Mouse (Mus musculus): ENCODE data around the gene Sbf1. TPM values are rescaled to one million over a fixed set of nuclear protein-coding genes. Genes with fewer than 3 reads are reported as not detected.

Sbf1 gene
- polyA plus RNA-seq, 1 experiment from 2014 or later, result 38.3 TPM

DNA sequence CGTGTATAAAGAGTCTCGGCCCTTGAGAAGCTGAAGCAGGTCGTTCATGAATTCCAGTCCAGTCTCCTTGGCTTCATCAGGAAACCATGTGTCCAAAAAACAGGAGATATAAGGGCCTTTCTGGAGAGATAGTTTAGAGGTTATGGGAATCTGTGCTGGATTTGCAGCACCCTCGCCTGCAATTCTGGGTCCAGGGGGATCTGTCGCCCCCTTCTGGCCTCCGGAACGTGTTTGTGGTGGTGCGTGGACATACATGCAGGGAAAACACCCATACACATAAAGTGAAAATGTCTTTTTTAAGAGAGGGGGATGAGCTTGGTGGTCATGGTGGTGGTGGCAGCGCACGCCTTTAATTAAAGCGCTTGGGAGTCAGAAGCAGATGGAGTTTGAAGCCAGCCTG, 1.0 kb upstream of the Sbf1 start:
- Histone ChIP-seq H3K27me3 (replicated peaks) (peaks cover 6% of the 10 kb centered on the region), H3K4me1 (peaks cover 30% of the 10 kb centered on the region), H3K36me3 (no peaks in the 10 kb centered on the region), H3K4me3 (no peak overlapping the region), H3K27ac (replicated peaks) (no peak overlapping the region), H3K4me2 (no peak overlapping the region), H3K9ac (no peak overlapping the region), H3K9me3 (no peaks in the 10 kb centered on the region)
- 60% methylated on average over 11 of the region's 11 CpGs for whole genome bisulfite sequencing
- no peak for ATAC-seq (ENCODE audit: extremely low read depth, insufficient number of reproducible peaks, low FRiP score, low TSS enrichment)

DNA sequence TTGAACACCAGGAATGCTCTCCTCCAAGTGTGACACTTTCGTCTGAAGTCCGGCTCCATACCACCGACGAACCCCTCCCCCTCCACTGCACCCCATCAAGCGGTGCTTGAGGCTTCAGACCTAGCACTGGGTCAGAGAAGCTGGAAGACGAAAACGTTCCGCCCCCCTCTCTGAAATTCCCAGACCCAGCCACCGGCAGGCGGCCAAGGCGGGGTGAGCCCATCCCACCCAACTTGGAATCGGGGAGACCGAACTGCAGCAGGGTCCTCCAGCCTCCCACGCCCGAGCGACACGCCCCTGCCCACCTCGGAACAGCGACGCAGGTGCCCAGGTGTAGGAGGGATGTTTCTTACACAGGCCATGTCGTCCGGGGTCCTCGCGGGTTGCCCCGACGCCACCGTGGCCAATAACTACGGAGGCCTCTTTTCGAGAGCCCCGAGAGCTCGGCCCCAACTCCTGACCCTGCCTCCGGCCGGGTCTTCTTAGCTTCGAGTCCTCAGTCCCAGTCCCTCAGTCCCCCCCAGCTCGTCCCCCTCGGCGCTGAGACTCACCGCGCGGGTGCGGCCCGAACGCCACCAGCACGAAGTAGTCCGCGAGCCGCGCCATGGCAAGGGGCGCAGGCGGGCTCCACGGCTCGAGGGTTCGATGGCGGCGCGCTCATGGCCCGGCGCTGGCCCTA, 461 bp downstream of the Sbf1 start:
- Histone ChIP-seq H3K4me3 (peak overlapping the region; percentile 75), H3K4me1 (peaks cover 44% of the 10 kb centered on the region), H3K27me3 (replicated peaks) (no peaks in the 10 kb centered on the region), H3K9ac (peak overlapping the region; percentile 95), H3K27ac (replicated peaks) (peak overlapping the region; percentile 55), H3K36me3 (no peaks in the 10 kb centered on the region), H3K9me3 (no peaks in the 10 kb centered on the region), H3K4me2 (peak overlapping the region; percentile 91)
- no peak for ATAC-seq (ENCODE audit: extremely low read depth, insufficient number of reproducible peaks, low FRiP score, low TSS enrichment)
- WGBS, result under 1% methylated on average over 57 of the region's 58 CpGs

DNA sequence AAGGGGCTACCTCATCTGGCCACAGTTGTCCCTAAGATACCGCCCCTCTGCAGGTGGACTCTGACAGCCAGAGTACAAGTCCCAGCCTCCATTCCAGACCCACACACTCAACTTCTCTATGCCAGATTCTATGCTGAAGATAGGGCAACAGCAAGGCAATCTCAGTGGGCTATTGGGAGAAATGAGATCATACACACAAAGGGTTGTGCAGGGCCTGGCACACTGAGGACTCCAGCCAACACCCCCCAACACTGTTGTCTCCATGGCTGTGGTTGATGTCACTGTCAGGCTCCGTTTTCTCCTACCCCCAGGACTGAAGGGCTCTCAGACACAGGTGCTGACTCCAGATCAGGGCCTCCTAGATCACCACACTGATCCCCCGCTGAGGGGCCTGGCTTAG, 1.0 kb downstream of the Sbf1 start:
- H3K36me3 ChIP-seq, result no peaks in the 10 kb centered on the region
- no peak overlapping the region for H3K27ac ChIP-seq (replicated peaks)
- H3K9me3 ChIP-seq, result no peaks in the 10 kb centered on the region
- WGBS, result 29% methylated on average over 3 of the region's 3 CpGs
- peak overlapping the region; percentile 75 for H3K4me3 ChIP-seq
- peak overlapping the region; percentile 95 for H3K9ac ChIP-seq
- H3K27me3 ChIP-seq (replicated peaks), result no peaks in the 10 kb centered on the region
- peak overlapping the region; percentile 91 for H3K4me2 ChIP-seq
- peaks cover 49% of the 10 kb centered on the region for H3K4me1 ChIP-seq
- no peak for ATAC-seq (ENCODE audit: extremely low read depth, insufficient number of reproducible peaks, low FRiP score, low TSS enrichment)

DNA sequence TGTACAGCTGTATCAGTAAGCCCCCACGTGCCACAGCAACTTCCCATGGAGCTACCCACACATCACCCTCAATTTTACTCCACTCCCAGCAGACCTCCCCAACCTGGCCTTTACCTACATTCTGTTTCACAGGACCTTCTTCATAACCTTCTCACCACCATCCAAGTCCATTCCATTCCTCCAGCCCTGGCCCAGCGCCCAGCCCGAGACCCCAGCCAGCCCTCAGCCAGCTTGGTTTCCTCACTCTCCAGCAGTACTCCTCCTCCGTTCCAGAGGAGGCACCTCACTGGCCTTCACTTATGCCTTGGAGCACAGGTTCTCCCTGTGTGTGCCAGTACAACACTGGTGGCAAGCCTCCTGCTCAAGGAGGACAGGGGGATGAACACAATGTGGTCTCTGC, 1.8 kb downstream of the Sbf1 start:
- Histone ChIP-seq H3K9ac (peak overlapping the region; percentile 95), H3K27me3 (replicated peaks) (no peaks in the 10 kb centered on the region), H3K4me2 (peak overlapping the region; percentile 91), H3K4me1 (peaks cover 56% of the 10 kb centered on the region), H3K4me3 (peak overlapping the region; percentile 75; the same call in 1 of the 2 replicates), H3K27ac (replicated peaks) (no peak overlapping the region), H3K36me3 (no peaks in the 10 kb centered on the region), H3K9me3 (no peaks in the 10 kb centered on the region)
- ATAC-seq (ENCODE audit: extremely low read depth, insufficient number of reproducible peaks, low FRiP score, low TSS enrichment), result no peak
- 76% methylated on average over 4 of the region's 4 CpGs for WGBS

DNA sequence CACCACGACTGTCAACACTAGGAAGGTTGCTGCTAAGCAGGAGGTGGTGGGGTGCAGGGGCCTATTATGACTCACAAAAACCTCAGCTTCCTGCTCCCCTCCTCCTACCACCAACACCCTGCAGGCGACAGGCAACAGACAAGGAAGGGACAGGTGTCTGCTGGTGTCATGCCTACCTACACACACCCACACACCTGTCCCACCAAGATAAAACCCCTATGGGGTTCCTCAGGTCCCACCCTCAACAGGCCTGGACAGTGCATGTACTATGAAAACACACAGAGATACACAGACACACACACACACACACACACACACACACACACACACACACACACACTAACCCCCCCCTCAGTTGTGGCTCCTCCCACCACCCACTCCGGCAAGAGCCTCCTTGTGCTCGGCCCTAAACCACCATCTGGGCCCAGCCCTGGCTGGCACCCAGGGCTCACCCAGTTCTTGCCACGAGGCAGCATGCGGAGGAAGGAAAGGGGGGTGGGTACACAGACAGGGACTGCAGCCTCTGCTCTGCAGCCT, 5.1 kb downstream of the Sbf1 start:
- peaks cover 57% of the 10 kb centered on the region for H3K4me1 ChIP-seq
- H3K36me3 ChIP-seq, result peaks cover 29% of the 10 kb centered on the region
- no peak overlapping the region for H3K27ac ChIP-seq (replicated peaks)
- H3K4me2 ChIP-seq, result no peak overlapping the region
- H3K4me3 ChIP-seq, result no peak overlapping the region
- H3K27me3 ChIP-seq (replicated peaks), result no peaks in the 10 kb centered on the region
- H3K9me3 ChIP-seq, result no peaks in the 10 kb centered on the region
- WGBS, result 64% methylated on average over 5 of the region's 6 CpGs
- ATAC-seq (ENCODE audit: extremely low read depth, insufficient number of reproducible peaks, low FRiP score, low TSS enrichment), result no peak
- H3K9ac ChIP-seq, result no peak overlapping the region

DNA sequence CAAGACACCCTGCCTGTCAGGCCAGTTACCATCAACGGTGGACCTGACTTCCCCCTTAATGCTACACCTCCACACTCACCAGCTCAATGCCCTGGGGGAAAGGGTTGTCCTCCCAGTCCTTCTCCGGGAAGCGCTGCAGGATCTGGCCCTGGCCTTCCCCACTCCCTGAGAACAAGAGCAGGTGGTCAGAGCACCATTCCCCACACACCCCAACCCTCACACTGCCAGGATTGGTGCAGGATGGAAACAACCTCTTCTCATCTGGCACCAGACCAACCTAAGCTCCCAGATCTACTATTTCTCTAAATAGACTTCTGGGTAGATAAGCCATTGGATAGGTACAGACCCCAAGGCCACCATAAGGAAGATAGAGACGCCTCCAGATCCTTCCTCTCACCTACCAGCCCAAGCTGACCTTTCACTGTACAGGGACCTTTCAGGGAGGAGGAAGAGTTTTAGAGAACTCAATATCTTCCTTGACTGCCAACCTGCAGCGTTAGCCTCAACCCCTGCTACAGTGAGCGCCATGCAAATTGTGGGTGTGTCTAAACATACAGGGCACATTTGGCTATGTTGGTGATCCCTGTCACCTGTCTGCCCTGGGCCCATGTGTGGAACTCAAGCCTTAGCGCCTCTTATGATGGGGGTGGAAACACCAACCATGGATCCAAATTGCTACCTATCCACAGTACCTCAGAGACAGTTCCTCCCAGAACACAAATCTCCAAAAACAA, 6.5 kb downstream of the Sbf1 start:
- no peak overlapping the region for H3K27ac ChIP-seq (replicated peaks)
- H3K36me3 ChIP-seq, result peaks cover 44% of the 10 kb centered on the region
- H3K9ac ChIP-seq, result no peak overlapping the region
- H3K9me3 ChIP-seq, result no peaks in the 10 kb centered on the region
- H3K27me3 ChIP-seq (replicated peaks), result no peaks in the 10 kb centered on the region
- no peak overlapping the region for H3K4me3 ChIP-seq
- no peak for ATAC-seq (ENCODE audit: extremely low read depth, insufficient number of reproducible peaks, low FRiP score, low TSS enrichment)
- 83% methylated on average over 7 of the region's 7 CpGs for WGBS
- peaks cover 49% of the 10 kb centered on the region for H3K4me1 ChIP-seq
- H3K4me2 ChIP-seq, result no peak overlapping the region

DNA sequence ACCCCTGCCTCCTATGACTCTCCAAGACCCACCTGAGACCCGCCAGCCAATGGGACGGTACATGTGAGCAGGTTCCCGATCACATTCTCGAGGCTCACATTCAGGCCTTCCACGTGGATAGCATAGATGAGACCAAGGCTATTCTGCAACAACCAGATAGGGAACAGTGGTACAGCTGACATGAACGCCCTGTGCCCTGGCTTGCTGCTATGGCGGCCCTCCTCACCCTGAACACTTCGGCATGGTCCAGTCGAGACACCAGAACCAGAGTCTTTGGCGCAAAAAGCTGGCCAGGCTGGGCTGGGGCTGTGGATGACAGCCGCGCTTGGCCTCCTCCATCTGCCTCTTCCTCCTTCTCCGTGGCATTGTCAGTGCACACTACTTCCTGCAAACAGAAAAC, 7.7 kb downstream of the Sbf1 start:
- H3K27me3 ChIP-seq (replicated peaks), result no peaks in the 10 kb centered on the region
- WGBS, result 87% methylated on average over 13 of the region's 13 CpGs
- no peak for ATAC-seq (ENCODE audit: extremely low read depth, insufficient number of reproducible peaks, low FRiP score, low TSS enrichment)
- no peak overlapping the region for H3K4me2 ChIP-seq
- H3K4me3 ChIP-seq, result no peak overlapping the region
- no peak overlapping the region for H3K9ac ChIP-seq
- no peak overlapping the region for H3K27ac ChIP-seq (replicated peaks)
- H3K9me3 ChIP-seq, result no peaks in the 10 kb centered on the region
- peaks cover 55% of the 10 kb centered on the region for H3K36me3 ChIP-seq
- peaks cover 38% of the 10 kb centered on the region for H3K4me1 ChIP-seq

DNA sequence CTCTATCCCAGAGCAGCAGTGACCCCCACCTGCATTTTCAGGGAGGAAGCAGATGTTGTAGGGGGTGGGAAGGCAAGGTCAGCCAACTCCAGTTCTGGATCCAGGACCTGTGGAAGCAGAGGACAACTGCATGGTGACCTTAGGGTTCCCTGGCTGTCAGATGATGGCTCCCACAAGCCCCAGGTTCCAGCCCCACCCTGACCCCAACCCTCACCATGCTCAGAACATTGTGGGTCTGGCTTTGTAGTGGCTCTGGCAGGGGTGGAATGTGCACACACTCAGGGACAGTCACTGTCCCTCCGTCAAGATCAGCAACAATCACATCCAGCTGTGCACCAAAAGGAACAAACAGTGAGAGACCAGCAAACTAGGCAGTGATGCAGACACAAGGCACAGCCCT, 9.1 kb downstream of the Sbf1 start:
- ATAC-seq (ENCODE audit: extremely low read depth, insufficient number of reproducible peaks, low FRiP score, low TSS enrichment), result no peak
- Histone ChIP-seq H3K9me3 (no peaks in the 10 kb centered on the region), H3K27ac (replicated peaks) (no peak overlapping the region), H3K4me2 (no peak overlapping the region), H3K9ac (no peak overlapping the region), H3K4me3 (no peak overlapping the region), H3K36me3 (peaks cover 70% of the 10 kb centered on the region), H3K27me3 (replicated peaks) (no peaks in the 10 kb centered on the region), H3K4me1 (peaks cover 31% of the 10 kb centered on the region)
- 87% methylated on average over 1 of the region's 1 CpGs for WGBS

DNA sequence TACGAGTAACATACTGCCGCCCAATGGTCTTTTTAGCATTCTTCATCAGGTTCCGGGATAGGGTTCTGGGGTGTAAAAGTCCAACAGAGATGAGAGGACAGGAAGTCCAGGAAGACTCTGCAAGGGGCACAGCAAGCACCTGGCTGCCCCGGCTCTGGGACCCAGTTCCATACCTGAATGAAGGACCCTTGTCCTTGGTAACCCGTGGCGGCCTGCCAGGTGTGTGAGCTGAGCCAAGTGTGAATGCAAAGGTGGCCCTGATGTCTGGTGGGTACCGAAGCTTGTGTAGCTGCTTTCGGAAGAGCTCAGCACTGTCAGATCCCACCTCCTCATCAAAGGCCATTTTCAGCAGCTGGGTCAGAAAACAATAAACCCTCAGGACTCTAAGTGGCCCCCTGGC, 14.5 kb downstream of the Sbf1 start:
- 93% methylated on average over 8 of the region's 8 CpGs for WGBS
- no peak overlapping the region for H3K4me3 ChIP-seq
- H3K27ac ChIP-seq (replicated peaks), result no peak overlapping the region
- no peaks in the 10 kb centered on the region for H3K27me3 ChIP-seq (replicated peaks)
- no peak overlapping the region for H3K4me2 ChIP-seq
- ATAC-seq (ENCODE audit: extremely low read depth, insufficient number of reproducible peaks, low FRiP score, low TSS enrichment), result no peak
- H3K4me1 ChIP-seq, result peaks cover 10% of the 10 kb centered on the region
- no peak overlapping the region for H3K9ac ChIP-seq
- no peaks in the 10 kb centered on the region for H3K9me3 ChIP-seq
- H3K36me3 ChIP-seq, result peaks cover 95% of the 10 kb centered on the region

DNA sequence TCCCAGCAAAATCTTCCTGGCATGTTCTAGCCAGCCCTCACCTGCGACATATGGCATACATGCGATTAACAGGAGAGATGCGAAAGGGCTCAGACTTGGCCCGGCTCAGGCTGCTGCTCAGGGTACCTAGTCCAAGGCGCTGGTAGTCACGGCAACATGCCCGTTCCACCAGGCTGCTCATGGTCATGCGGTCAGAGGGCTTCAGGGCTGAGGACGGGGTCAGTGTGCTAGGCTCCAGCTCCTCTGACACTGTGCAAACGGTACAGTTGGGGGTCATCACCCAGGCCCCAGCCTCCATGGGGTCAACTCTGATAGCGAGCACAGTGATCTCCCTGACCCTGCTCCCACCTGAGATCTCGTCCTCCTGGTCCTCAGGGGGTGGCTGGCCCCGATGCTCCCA, 14.9 kb downstream of the Sbf1 start:
- Histone ChIP-seq H3K27ac (replicated peaks) (no peak overlapping the region), H3K4me3 (no peak overlapping the region), H3K9ac (no peak overlapping the region), H3K36me3 (peaks cover 95% of the 10 kb centered on the region), H3K4me1 (peaks cover 10% of the 10 kb centered on the region), H3K27me3 (replicated peaks) (no peaks in the 10 kb centered on the region), H3K9me3 (no peaks in the 10 kb centered on the region), H3K4me2 (no peak overlapping the region)
- 92% methylated on average over 13 of the region's 13 CpGs for WGBS
- ATAC-seq (ENCODE audit: extremely low read depth, insufficient number of reproducible peaks, low FRiP score, low TSS enrichment), result no peak

DNA sequence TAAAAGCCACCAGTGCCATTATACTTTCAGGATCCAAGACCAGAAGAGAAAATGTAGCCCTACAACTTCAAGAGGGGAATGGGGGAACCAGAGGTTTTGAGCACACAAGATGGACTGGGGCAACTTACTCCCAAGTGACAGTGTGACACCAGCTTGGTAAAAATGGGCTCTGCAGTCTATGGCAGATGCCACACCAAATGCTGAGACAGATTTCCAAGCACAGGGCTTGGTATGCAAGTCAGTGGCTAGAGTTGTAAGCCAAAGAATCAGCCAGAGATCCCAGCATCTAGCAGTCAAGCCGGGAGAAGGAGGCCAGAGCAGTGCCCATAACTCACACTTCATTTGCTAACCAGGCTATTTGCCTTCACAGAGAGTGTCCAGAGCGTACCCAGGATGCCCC, 17.4 kb downstream of the Sbf1 start:
- Histone ChIP-seq H3K9ac (no peak overlapping the region), H3K27me3 (replicated peaks) (no peaks in the 10 kb centered on the region), H3K27ac (replicated peaks) (no peak overlapping the region), H3K4me1 (peaks cover 10% of the 10 kb centered on the region), H3K4me2 (no peak overlapping the region), H3K36me3 (peaks cover 95% of the 10 kb centered on the region), H3K9me3 (no peaks in the 10 kb centered on the region), H3K4me3 (no peak overlapping the region)
- WGBS, result 80% methylated on average over 2 of the region's 2 CpGs
- ATAC-seq (ENCODE audit: extremely low read depth, insufficient number of reproducible peaks, low FRiP score, low TSS enrichment), result no peak

DNA sequence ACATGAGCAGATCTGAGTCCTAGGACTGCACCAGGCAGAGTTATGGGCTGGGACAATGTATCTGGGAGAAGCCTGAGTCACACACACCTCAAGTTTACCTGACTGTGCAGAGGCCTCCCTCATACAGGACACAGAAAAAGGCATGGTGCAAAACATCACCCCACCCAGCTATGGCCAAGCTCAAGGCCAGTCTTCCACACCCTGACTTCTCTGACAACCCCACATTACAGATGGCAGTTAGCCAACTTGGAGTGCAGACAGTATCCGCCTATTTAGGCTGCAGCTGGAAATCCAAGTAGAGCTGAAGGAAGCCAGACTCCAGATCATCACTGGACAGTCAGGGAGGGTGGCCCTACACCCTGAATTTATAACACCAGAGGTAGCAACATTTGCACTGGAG, 18.6 kb downstream of the Sbf1 start:
- Histone ChIP-seq H3K9me3 (no peaks in the 10 kb centered on the region), H3K27ac (replicated peaks) (no peak overlapping the region), H3K4me2 (no peak overlapping the region), H3K9ac (no peak overlapping the region), H3K4me1 (peaks cover 10% of the 10 kb centered on the region), H3K4me3 (no peak overlapping the region), H3K36me3 (peaks cover 95% of the 10 kb centered on the region), H3K27me3 (replicated peaks) (no peaks in the 10 kb centered on the region)
- ATAC-seq (ENCODE audit: extremely low read depth, insufficient number of reproducible peaks, low FRiP score, low TSS enrichment), result no peak
- 24% methylated on average over 1 of the region's 1 CpGs for WGBS

Data from heart, embryonic 13.5 days (tissue).